Mouse (Mus musculus) liver, embryonic 12.5 days (tissue): ENCODE measurements at regions not wholly inside any gene's neighbourhood (a gene's known extent, or its start where the extent isn't known, plus 50 kb on each side); places are given as distances from the start of the nearest gene placed in this dataset.

Source experiments
- ATAC-seq: fragments of 200-750 bp; cut with Nextera tagmentation; 2 replicates; pipeline ENCODE4 v1.8.0; 2017; ENCODE audit warnings: moderate number of reproducible peaks, mild to moderate bottlenecking, moderate library complexity
- H3K27ac ChIP-seq: fragments of 300-500 bp; sonication (generic); 2 replicates; pipeline ENCODE4 v1.5.1; 2016; ENCODE audit warnings: mild to moderate bottlenecking
- H3K27me3 ChIP-seq: fragments of 300-500 bp; sonication (generic); replicated peaks from 2 replicates; pipeline ENCODE4 v1.6.1; 2016; ENCODE audit warnings: mild to moderate bottlenecking, moderate library complexity
- H3K36me3 ChIP-seq: fragments of 300-500 bp; sonication (generic); 2 replicates; pipeline ENCODE4 v1.6.1; 2016; ENCODE audit warnings: mild to moderate bottlenecking, moderate library complexity
- H3K4me1 ChIP-seq: fragments of 300-500 bp; sonication (generic); 2 replicates; pipeline ENCODE4 v1.6.1; 2016
- H3K4me2 ChIP-seq: fragments of 300-500 bp; sonication (generic); 2 replicates; pipeline ENCODE4 v1.6.1; 2016; ENCODE audit warnings: mild to moderate bottlenecking, moderate library complexity
- H3K4me3 ChIP-seq: fragments of 300-500 bp; sonication (generic); 2 replicates; pipeline ENCODE4 v1.5.1; 2016; ENCODE audit warnings: mild to moderate bottlenecking, moderate library complexity
- H3K9ac ChIP-seq: fragments of 300-500 bp; sonication (generic); 2 replicates; pipeline ENCODE4 v1.6.1; 2016; ENCODE audit warnings: mild to moderate bottlenecking, moderate library complexity
- H3K9me3 ChIP-seq: fragments of 300-500 bp; sonication (generic); replicated peaks from 2 replicates; pipeline ENCODE4 v1.6.1; 2016; ENCODE audit warnings: mild to moderate bottlenecking, moderate library complexity
- WGBS: fragments of 180-500 bp; shearing (Covaris S2); methylation state at CpG from one replicate; pipeline ENCODE4 v1.1.7; 2016; ENCODE audit not compliant: insufficient replicate concordance; 5-methylcytosine and 5-hydroxymethylcytosine counted together

GRCm38 (mm10) chr5:103304975-103305374 is 93.8 kb upstream of the Mapk10 start:
- H3K9ac ChIP-seq: no peak overlapping the region
- WGBS: 68% methylated on average over 1 of the region's 1 CpGs
- no peaks in the 10 kb centered on the region for H3K4me1 ChIP-seq
- no peaks in the 10 kb centered on the region for H3K27me3 ChIP-seq
- no peak overlapping the region for H3K4me3 ChIP-seq
- no peak overlapping the region for H3K27ac ChIP-seq
- H3K9me3 ChIP-seq: no peaks in the 10 kb centered on the region; the same call in 1 of the 2 replicates
- no peak overlapping the region for H3K4me2 ChIP-seq
- no peaks in the 10 kb centered on the region for H3K36me3 ChIP-seq
- ATAC-seq: no peak

- no peaks in the 10 kb centered on the region; the same call in 1 of the 2 replicates for H3K9me3 ChIP-seq
- H3K4me3 ChIP-seq: no peak overlapping the region
- no peak overlapping the region for H3K9ac ChIP-seq
- H3K36me3 ChIP-seq: no peaks in the 10 kb centered on the region
- WGBS: 78% methylated on average over 10 of the region's 10 CpGs
- ATAC-seq: no peak
- no peaks in the 10 kb centered on the region for H3K4me1 ChIP-seq
- H3K4me2 ChIP-seq: no peak overlapping the region
- no peak overlapping the region for H3K27ac ChIP-seq
- H3K27me3 ChIP-seq: no peaks in the 10 kb centered on the region
Observed at GRCm38 (mm10) chr5:103302744-103303143, 91.6 kb upstream of the Mapk10 start.

- Histone ChIP-seq H3K9ac (no peak overlapping the region), H3K27ac (no peak overlapping the region), H3K27me3 (no peaks in the 10 kb centered on the region), H3K9me3 (no peaks in the 10 kb centered on the region; the same call in 1 of the 2 replicates), H3K36me3 (no peaks in the 10 kb centered on the region), H3K4me3 (no peak overlapping the region), H3K4me1 (no peaks in the 10 kb centered on the region), H3K4me2 (no peak overlapping the region)
- WGBS: 64% methylated on average over 3 of the region's 3 CpGs
- no peak for ATAC-seq
Observed at GRCm38 (mm10) chr5:103301303-103301702, 90.2 kb upstream of the Mapk10 start.

GRCm38 (mm10) chr5:103293953-103294352 is 82.8 kb upstream of the Mapk10 start:
- H3K4me3 ChIP-seq: no peak overlapping the region

GRCm38 (mm10) chr5:103291691-103292090 is 80.6 kb upstream of the Mapk10 start:
- ATAC-seq: no peak
- Histone ChIP-seq H3K4me1 (no peaks in the 10 kb centered on the region), H3K9ac (no peak overlapping the region), H3K27ac (no peak overlapping the region), H3K4me3 (no peak overlapping the region), H3K36me3 (no peaks in the 10 kb centered on the region), H3K9me3 (no peaks in the 10 kb centered on the region), H3K4me2 (no peak overlapping the region), H3K27me3 (no peaks in the 10 kb centered on the region)
- 71% methylated on average over 9 of the region's 9 CpGs for WGBS

More at GRCm38 (mm10) chr5:103293953-103294352, 82.8 kb upstream of the Mapk10 start:
- Histone ChIP-seq H3K36me3 (no peaks in the 10 kb centered on the region), H3K27ac (no peak overlapping the region), H3K9ac (no peak overlapping the region), H3K27me3 (no peaks in the 10 kb centered on the region), H3K4me2 (no peak overlapping the region), H3K9me3 (no peaks in the 10 kb centered on the region), H3K4me1 (no peaks in the 10 kb centered on the region)
- 78% methylated on average over 3 of the region's 3 CpGs for WGBS
- no peak for ATAC-seq

GRCm38 (mm10) chr5:103291219-103291618 is 80.1 kb upstream of the Mapk10 start:
- H3K4me2 ChIP-seq: no peak overlapping the region
- H3K4me3 ChIP-seq: no peak overlapping the region
- no peaks in the 10 kb centered on the region for H3K9me3 ChIP-seq
- H3K9ac ChIP-seq: no peak overlapping the region
- H3K27ac ChIP-seq: no peak overlapping the region
- no peak for ATAC-seq
- 85% methylated on average over 8 of the region's 8 CpGs for WGBS
- H3K27me3 ChIP-seq: no peaks in the 10 kb centered on the region
- no peaks in the 10 kb centered on the region for H3K4me1 ChIP-seq
- no peaks in the 10 kb centered on the region for H3K36me3 ChIP-seq

- Histone ChIP-seq H3K9me3 (0 out of 2 replicates have a peak, but pooled peaks cover 4% of the 10 kb centered on the region), H3K4me1 (no peaks in the 10 kb centered on the region), H3K27ac (no peak overlapping the region), H3K4me2 (no peak overlapping the region), H3K27me3 (no peaks in the 10 kb centered on the region), H3K4me3 (no peak overlapping the region), H3K36me3 (no peaks in the 10 kb centered on the region), H3K9ac (no peak overlapping the region)
- no peak for ATAC-seq
- whole genome bisulfite sequencing: 67% methylated on average over 6 of the region's 6 CpGs
Observed at GRCm38 (mm10) chr5:103269206-103269605, 58.1 kb upstream of the Mapk10 start.

GRCm38 (mm10) chr5:103264903-103265302 is 53.8 kb upstream of the Mapk10 start:
- Histone ChIP-seq H3K4me3 (no peak overlapping the region), H3K4me2 (no peak overlapping the region), H3K4me1 (no peaks in the 10 kb centered on the region), H3K36me3 (no peaks in the 10 kb centered on the region), H3K9ac (no peak overlapping the region), H3K27me3 (no peaks in the 10 kb centered on the region), H3K9me3 (0 out of 2 replicates have a peak, but pooled peaks cover 3% of the 10 kb centered on the region), H3K27ac (no peak overlapping the region)
- ATAC-seq: no peak
- WGBS: 59% methylated on average over 2 of the region's 2 CpGs

- no peaks in the 10 kb centered on the region for H3K36me3 ChIP-seq
- H3K9me3 ChIP-seq: 0 out of 2 replicates have a peak, but pooled peaks cover 3% of the 10 kb centered on the region
- no peak for ATAC-seq
- no peak overlapping the region for H3K27ac ChIP-seq
- H3K27me3 ChIP-seq: no peaks in the 10 kb centered on the region
- H3K4me3 ChIP-seq: no peak overlapping the region
- 74% methylated on average over 10 of the region's 10 CpGs for WGBS
- no peaks in the 10 kb centered on the region for H3K4me1 ChIP-seq
- H3K9ac ChIP-seq: no peak overlapping the region
- H3K4me2 ChIP-seq: no peak overlapping the region
Observed at GRCm38 (mm10) chr5:103261406-103261805, 50.3 kb upstream of the Mapk10 start.
